Mouse (Mus musculus): ENCODE results near the gene Fam117b.

- TF ChIP-seq CTCF (IDR thresholded peaks at IDR 0.05; ENCODE audit: control insufficient read depth, insufficient read depth, insufficient replicate concordance, low read depth, low read length) (no peak), POLR2A (IDR thresholded peaks at IDR 0.05; ENCODE audit: control insufficient read depth, low read depth, low read length) (no peak)
Observed at GRCm38 (mm10) chr1:59997352-59997751, 84.5 kb downstream of the Fam117b start.

Measured in testis, adult 2 months (tissue).